Mouse (Mus musculus): ENCODE measurements around the gene Gm5930.
"Not testable (repeated sequence)": the region's sequence is repeated elsewhere in the genome, so short reads cannot be mapped to it uniquely, and the experiment has no call there.

Gm5930 gene

DNA sequence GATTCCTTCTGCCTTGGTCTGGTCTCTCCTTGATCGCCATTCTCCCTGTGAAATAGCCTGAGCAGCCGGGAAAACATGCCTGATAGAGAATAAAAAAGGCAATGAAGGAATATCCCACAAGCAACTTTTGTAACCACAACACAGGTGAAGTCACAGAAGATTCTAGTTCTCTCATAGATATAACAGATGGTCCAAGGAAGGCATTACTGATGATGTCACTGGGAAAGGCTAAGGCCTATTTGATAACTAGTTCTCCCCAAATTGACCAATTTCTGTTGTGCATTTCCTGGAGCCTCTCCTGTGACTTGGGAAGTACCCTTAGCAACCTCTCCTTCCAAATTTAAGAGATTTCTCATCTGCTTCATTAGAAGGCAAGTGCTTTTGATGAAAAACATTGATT, at the start of gene Gm5930:
Gene Gm5930 (minus strand): TSS at position 101 of the 400 bp plus-strand sequence.
- DNase-seq, result not testable (repeated sequence)

DNA sequence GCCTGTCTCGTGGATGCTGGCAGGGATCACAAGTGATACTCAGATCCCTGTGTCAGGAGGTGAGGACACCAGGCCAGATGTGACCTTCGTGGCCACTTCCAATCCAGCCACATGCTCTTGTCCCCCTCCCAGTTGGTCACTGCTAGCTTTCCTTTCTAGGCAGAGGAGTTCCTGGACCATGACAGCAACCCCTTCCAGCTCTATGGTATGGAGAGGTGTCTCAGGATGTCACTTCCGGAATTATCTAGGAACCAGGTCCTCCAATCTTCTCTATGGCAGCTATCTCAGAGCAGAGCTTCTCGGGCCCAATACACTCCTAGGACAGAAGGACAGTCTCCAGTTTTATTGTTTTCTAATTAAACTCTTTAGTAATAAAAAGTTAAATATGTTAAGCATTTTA, 45.8 kb upstream of the Gm5930 start:
- DNase-seq, result not testable (repeated sequence)

- DNase-seq, result not testable (repeated sequence)
Measured at GRCm38 (mm10) chr14:44365057-44365456, 26.7 kb upstream of the Gm5930 start, which contains the start of gene Gm8229. TSS of gene Gm8229 (plus strand) at chr14:44365357.

GRCm38 (mm10) chr14:44362301-44362700, 23.9 kb upstream of the Gm5930 start:
- not testable (repeated sequence) for DNase-seq

DNA sequence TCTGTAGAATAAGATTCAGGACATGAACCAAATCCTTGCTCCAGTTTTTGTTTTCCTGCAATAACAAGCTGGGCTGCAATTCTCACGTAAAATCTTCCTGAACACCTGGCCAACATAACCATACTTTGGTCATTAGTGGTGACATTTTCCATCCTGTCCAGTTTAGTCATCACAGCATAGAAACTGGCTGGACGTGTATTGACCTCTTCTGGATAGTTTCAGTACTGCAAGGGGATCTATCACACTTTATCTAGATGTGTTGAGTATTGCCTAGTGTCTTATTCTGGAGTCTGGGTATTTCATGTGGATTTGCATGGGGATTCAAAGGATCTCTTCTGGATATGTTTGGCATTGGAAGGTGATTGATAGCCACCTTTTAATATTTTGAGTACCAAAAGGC, 23.0 kb upstream of the Gm5930 start:
- not testable (repeated sequence) for DNase-seq

DNA sequence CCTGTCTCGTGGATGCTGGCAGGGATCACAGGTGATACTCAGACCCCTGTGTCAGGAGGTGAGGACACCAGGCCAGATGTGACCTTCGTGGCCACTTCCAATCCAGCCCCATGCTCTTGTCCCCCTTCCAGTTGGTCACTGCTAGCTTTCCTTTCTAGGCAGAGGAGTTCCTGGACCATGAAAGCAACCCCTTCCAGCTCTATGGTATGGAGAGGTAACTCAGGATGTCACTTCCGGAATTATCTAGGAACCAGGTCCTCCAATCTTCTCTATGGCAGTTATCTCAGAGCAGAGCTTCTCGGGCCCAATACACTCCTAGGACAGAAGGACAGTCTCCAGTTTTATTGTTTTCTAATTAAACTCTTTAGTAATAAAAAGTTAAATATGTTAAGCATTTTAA, 26.3 kb downstream of the Gm5930 start:
- DNase-seq, result not testable (repeated sequence)

GRCm38 (mm10) chr14:44285280-44285679, 53.1 kb downstream of the Gm5930 start, which contains the start of gene Gm8220:
TSS of gene Gm8220 (plus strand) at chr14:44285580.
- not testable (repeated sequence) for DNase-seq

All from liver (tissue).